Mouse (Mus musculus) gastrocnemius, postnatal 25 days (tissue): ENCODE data around the gene Gne. TPM values are rescaled to one million over a fixed set of nuclear protein-coding genes. Genes with fewer than 3 reads are reported as not detected.

Experiments used
- DNase-seq: peaks from one replicate; pipeline ENCODE4 v3.0.0; 2022
- long read RNA-seq, 2 experiments: library from polyadenylated mRNA; stranded (forward); transcript quantifications; one replicate each; pipeline ENCODE4 v2.0.0; 2021
- total RNA-seq, 2 experiments: library from RNA; stranded (reverse); gene quantifications; 1 replicate in 1 of 2; 2 replicates in 1 of 2; pipeline ENCODE4 v1.2.3; 2021

The Gne gene
- total RNA-seq, result 10 to 100 TPM in 1 of 2 experiments, 1 to 10 TPM in 1; 8.9 to 15.0 TPM
- long read RNA-seq, experiment 1, partial matches to known transcripts, result 3 of 6 reads
- long read RNA-seq, experiment 1, other reads (novel, unspliced or antisense), result 0 of 6 reads
- long read RNA-seq, experiment 2, transcript Gne-202 (12 exons, 2,920 nt), result major isoform, 6 of 8 reads
- long read RNA-seq, experiment 2, partial matches to known transcripts, result 0 of 8 reads
- long read RNA-seq, experiment 2, other reads (novel, unspliced or antisense), result 2 of 8 reads

DNA sequence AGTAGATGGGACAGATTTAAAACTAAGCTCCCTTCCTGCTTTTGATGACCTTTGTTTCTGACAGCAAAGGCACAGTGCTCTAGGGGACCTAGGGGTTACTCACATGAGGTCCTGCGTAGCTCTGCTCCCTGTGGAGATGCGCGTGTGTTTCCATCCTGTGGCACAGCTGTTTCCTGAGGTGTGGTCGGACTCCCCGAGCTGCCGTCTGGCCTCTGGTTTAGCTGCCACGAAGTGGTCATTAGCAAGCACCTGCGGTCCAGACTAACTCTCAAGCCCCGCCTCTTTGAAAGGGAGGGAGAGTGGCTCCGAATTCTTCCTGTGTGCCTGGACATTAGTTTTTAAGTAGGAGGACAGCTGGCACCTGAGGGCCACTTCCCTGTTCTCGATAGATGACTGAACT is at the start of gene Gne:
Gene Gne (minus strand): TSS at position 233 of the 400 bp plus-strand sequence.
- DNase-seq, result no peak

- DNase-seq, result no peak
Observed at GRCm38 (mm10) chr4:44126805-44127204, 42.8 kb upstream of the Gne start.

GRCm38 (mm10) chr4:44119410-44120201 is 35.6 kb upstream of the Gne start:
- DNase-seq, result no peak

DNA sequence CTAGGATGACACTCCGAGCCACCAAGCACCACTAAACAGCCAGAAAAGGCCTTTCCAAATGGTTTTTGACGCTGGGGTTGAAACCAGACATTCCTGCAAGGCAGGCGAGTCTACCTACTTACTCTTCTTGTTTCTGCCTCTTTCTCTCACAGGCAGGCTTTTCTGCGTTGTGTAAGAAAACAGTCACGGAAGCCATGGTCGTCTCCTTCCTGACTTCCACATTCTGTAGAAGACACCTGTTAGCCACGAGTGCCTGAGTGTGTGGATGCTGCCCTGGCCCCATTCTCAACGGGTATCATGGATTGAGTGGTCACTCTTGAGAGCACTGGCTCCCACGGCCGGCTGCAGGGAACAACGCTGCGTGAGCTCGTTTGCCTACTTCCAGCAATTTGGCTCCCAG is 31.1 kb upstream of the Gne start:
- no peak for DNase-seq

DNA sequence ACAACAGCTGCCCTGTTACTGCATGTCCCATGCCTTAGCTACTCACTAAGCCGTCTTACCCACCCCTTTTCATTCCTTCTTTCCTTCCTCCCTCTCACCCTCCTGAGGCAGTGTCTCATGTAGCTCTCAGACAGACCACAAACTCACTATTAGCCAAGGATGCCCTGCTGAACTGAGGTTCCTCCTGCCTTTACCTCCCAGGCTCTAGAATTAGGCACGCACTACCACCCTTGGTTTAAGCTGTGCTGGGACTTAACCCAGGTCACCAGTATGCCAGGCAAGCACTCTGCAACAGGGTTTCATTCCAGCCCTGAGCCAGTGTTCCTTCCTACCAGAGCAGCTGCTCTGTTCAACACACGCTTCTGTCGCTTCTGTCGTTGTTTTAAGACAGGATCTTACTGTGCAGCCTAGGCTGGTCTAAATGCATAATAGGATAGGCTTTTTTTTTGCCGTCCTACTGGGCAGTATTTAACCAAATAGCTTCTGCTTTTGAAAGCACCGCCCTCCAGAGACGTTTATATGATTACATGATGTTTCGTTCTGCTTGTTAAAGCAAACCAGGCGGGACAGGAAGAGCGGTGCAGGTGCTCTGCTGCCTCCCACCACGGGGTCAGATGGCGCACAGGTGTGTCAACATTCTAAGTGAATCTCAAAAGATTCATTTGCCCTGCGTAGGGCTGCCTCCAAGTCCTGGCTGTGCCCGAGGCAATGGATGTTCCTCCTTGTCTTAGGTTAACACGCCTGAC is 29.6 kb upstream of the Gne start:
- DNase-seq, result no peak

- DNase-seq, result no peak
Observed at GRCm38 (mm10) chr4:44112741-44113140, 28.8 kb upstream of the Gne start.

GRCm38 (mm10) chr4:44110771-44111170 is 26.8 kb upstream of the Gne start:
- no peak for DNase-seq

DNA sequence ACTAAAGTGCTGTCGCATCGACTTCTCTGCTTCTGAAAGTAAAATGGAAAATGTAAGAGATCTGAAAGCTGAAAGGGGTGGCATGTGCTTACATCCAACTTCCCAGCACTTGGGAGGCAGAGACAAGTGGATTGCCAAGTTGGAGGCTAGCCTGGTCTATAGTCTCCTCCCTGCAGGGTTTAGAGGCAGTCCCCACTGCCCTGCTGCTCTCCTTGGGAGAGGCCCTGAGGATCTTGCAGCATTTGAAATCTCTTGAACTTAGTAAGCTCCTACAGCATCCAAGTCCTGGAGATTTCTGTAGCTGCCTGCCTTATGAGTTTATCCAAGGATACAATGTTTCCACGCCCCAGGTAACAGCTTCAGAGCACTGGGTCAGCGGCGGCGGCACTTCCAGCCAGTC is 24.3 kb upstream of the Gne start:
- no peak for DNase-seq

DNA sequence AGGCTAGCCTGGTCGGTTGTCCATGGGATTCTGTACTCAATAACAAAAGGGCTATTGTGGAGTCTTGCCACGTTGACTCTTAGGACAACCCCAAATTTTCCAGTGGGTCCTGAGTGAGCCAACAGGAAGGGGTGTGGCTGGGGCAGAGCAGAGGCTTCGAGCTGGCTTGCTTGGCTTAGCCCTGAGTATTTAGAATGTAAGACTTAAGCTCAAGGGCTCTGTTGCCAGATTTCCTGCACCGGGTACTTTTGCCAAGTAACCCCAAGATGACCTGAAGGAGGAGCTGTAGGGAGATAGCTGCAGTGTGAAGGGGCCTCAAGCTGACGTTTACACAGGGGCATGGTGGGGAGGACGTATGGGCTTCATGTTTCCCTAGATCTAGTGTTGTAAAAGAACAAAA is 23.4 kb upstream of the Gne start:
- peak; percentile 24 for DNase-seq

DNA sequence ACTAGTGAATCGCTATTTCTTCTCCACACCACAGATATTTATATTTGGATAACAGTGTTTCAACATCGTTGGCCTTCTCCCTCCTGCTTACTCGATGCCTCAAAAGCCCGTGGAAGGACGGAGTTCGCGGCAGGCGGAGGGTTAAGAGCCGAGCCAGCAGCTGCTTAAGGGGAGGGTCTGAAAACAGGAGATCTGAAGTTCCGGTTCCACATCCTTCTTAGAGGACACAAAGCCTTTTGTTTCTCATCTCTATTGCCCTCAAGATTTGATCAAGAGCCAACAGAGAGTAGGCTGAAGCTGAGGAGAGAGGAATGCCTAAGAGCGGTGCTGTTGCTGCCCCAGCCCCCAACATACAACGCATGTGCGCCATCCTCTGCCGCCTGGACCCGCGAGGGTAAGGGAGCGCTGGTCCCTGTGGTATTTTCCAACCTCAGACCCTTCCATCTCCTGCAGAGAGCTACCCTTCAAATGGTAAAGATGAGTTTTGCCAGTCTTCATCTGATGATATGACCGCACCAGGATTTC is 22.4 kb upstream of the Gne start:
- DNase-seq, result no peak

- no peak for DNase-seq
Observed at GRCm38 (mm10) chr4:44104195-44104917, 20.4 kb upstream of the Gne start.

GRCm38 (mm10) chr4:44103620-44104019 is 19.6 kb upstream of the Gne start:
- no peak for DNase-seq

DNA sequence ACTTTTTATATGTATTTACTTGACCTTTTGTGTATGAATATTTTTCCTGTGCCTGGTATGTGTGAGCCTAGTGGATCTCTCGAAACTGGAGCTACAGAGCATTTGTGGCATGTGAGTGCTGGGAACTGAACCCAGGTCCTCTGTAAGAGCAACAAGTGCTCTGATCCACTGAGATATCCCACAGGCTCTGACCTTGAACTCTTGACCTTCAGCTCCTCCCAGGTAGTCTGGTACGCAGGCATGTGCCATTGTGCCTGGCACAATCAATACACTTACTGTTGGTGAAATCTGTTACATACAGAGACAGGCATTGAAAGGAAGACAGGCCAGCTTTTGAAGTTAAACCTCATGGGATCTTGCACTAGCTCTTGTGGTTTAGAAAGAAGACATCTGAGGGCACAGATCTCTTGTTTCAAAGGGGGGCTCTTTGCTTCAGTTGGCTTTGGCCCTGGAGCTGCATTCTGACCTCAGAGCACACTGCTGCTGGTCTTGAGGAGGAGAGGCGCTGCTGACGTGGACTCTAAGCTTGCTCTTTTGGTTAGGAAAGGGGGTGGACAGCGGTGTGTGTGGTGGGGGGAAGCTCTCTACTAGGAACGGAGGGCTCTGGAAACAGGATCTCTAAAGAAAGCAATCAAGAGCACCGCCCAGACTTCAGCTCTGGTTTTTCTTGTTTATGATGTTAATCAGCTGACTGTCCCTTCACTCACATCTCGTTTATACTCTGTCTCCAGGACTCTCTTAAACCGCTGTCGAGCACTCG is 13.8 kb upstream of the Gne start:
- no peak for DNase-seq

GRCm38 (mm10) chr4:44094475-44094874 is 10.5 kb upstream of the Gne start:
- no peak for DNase-seq

DNA sequence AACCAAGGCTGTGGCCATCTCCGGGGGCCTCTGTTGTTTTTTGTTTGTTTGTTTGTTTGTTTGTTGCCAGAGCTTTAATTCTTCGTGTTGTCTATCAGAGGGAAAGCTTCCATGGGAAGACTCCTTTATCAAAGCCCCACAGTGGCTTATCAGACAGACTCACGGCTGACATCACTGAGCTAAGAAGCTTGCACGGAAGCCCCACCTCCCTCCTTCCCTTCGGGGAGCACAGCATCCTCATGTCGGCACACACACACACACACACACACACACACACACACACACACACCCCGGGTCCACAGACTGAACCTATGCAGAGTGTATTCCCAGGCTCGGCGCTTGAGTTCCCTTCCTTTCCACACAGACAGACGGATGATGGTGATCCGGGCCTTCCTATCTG is 8.4 kb upstream of the Gne start:
- no peak for DNase-seq

DNA sequence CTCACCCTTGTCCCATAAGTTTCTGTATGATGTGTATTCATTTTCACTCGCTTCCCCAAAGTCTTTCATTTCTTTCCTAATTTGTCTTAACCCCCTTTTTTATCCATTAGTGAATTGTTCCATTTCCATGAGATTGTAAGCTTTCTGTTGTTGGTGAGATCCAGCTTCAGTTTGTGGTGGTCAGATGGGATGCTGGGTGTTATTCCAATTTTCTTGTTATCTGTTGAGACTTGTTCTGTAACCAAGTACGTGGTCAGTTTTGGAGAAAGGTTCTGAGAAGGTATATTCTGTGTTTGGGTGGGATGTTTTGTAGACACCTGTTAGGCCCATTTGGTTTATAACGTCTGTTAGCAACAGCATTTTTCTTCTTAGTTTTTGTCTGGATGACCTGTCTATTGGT is 1.6 kb upstream of the Gne start:
- no peak for DNase-seq

GRCm38 (mm10) chr4:44084602-44085325 is 787 bp upstream of the Gne start:
- no peak for DNase-seq

DNA sequence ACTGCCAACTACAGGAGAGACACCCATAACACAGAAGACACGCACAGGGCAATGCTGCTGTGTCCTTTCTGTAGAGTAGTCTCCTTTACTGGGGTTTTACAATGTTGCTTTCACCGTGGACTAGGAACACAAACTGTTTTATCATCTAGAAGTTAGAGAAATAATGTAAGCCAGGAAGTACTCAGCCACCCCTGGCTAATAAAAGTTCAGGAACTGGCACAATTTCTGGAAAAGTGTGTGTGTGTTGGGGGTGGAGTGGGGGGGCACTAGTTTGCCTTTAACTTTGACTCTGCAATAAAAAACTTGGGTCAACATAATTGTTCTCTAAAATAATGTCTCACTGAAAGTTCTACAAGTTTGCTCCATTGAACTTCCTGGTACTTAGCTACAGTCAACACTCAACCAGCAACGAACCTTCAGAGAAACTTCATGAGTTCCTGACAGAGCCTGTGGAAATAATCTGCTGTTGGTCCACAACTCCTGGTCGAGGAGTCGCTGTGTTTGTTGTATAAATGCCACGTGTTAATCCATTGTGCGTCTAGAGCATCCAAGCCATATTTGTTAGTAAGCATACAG is 5.5 kb downstream of the Gne start:
- no peak for DNase-seq

DNA sequence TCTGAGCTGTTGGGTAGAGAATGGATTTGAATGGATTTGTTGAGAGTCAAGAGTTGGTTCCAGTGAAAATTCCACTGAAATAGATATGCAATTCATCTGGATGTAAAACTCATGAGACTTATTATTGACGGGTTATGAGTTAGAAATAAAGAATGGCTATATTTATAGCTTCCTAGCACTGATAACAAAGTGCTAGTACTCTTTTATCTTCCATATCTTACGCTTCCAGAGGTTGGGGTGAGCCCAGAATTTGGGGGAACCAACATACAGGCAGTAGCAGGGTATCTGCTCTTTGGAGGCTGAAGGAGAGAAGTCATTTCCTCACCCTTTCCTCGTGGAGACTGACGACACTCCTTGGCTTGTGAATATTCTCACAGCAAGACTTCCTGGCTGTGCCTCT is 9.6 kb downstream of the Gne start:
- no peak for DNase-seq

- DNase-seq, result no peak
Observed at GRCm38 (mm10) chr4:44073799-44074198, 10.2 kb downstream of the Gne start.
